Mouse (Mus musculus) olfactory bulb, adult 2 months (tissue): ENCODE data around the gene Trim27.

Experiments used
- CTCF ChIP-seq: fragments of 200-500 bp; IDR thresholded peaks from 2 replicates; pipeline ENCODE4 v1.5.1; 2012; ENCODE audit warnings: low read depth, mild to moderate bottlenecking, low read length, moderate library complexity; ENCODE audit not compliant: insufficient read depth
- POLR2A ChIP-seq: fragments of 200-500 bp; IDR thresholded peaks from 2 replicates; pipeline ENCODE4 v1.6.1; 2012; ENCODE audit warnings: mild to moderate bottlenecking, low read depth, low read length, moderate library complexity; ENCODE audit not compliant: insufficient read depth

DNA sequence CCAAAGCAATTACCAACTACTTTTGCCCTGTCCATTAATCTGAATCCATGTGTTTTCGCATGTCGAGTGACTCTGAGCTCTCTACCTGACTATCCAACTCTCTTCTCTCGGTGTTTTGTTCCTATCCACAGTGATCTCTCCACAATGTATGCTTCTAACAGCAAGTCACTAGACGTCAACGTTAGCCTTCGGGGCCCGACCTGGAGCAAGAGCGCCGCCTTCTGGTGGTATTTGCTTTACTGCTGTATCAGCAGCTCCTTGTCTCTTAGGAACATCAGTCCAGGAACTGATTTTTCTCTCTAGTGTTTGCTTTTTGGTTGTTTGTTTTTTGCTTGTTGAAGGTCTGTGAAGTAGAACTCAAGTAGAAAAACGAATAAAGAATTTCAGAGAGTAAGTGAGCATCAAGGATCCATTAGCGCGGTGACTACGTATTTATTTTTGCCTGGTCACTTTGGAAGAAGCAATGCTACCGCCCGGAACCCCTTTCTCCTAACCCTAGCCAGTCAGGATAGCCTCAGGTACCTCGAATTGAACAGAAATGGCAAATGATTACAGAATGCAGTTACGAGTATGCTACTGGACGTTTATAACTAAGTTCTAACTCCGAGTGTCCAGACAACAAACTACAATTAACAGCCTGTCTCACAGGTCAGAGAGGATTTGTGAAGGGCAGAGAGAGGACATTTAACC, 20.3 kb upstream of the Trim27 start:
- peak; percentile 67; the same call in 1 of the 2 replicates for TF ChIP-seq CTCF
- TF ChIP-seq POLR2A = no peak
